Mouse (Mus musculus) testis, postnatal 10 days (tissue): ENCODE measurements around the gene Phospho1.
A peak's percentile ranks its signal among the peaks of the same experiment; 100 is the strongest.
"Not testable (repeated sequence)": the region's sequence is repeated elsewhere in the genome, so short reads cannot be mapped to it uniquely, and the experiment has no call there.

ENCODE experiments used
- DNase-seq: peaks from one replicate; pipeline ENCODE4 v3.0.0; 2021; ENCODE audit warnings: low spot score

Phospho1 gene

DNA sequence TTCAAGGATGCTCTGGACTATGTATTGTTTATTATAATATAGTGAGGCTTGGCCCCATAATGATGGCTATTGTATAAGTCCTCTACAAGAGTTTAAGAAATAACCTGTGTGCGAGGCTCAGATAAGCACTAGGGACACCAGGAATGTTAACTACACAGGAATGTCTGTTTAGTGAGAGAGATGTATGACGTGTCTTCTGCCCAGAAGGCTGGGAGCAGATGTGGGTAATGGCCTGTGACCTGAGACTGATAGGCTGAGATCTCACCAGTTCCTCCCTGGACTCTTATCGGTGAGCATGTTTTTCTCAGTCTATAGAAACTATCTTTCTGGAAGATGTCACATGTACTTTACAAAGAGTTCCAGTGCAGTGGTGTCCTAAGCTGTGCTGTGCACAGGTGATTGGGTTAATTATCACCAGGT lies 35.8 kb downstream of the Phospho1 start:
- no peak for DNase-seq

DNA sequence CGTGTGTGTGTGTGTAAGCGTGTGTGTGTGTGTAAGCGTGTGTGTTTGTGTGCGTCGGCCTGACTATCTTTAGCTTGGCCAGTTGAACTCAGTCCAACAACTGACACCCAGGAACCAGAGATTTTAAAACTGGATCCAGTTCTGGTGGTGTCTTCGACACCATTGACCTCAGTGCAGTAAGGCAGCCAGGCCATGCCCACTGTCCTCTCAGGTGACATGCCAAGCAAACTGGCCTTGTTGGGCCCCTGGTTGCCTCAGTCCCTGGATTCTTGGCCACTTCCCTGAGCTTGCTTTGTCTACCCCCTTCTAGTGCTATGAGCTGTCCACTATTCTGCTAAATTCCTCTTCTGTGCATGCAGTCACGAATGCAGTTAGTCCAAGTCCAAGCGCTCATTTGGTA lies 37.1 kb downstream of the Phospho1 start:
- no peak for DNase-seq

DNA sequence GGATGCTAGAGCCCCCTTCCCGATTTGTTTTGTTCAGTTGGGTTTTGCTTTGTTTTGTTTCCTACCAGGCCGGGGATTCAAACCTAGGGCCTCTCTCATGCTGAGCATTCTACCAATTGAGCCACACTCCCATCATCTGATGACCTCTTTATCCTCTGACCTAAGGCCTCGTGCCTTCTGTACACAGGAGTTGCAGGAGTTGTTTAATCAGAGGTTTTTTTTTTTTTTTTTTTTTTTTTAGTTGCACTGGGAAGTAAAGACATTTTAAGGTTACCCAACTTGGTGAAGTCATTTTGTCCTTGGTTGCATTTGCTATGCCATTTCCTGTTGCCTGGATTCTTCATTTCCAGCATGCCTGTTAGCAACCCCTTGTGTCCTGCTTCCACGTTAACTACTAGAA lies 45.1 kb downstream of the Phospho1 start:
- no peak for DNase-seq

DNA sequence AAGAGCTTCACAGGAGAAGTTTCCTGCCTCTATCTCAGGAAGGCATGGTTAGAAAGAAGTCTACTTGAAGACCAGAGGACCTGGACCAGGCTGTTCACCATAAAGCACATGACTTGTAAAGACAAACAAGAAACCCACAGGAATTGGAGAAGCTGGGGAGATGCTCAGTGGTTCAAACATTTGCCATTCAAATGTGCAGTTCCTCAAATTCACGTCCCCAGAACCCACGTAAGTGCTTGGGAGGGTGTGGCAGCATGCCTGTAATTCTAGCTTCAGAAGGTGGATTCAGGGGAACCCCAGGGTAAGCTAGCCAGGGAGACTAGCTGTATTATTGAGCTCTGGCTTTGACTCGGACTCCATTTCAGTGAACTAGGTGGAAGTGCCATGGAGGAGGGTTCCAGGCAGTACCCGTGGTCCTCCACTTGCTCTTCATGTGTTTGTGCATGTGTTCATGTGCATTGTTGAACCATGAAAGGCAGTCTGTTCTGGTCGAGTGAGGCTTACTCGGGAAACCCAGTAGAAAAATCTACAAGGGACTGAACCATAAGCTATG lies 45.7 kb downstream of the Phospho1 start:
- no peak for DNase-seq

DNA sequence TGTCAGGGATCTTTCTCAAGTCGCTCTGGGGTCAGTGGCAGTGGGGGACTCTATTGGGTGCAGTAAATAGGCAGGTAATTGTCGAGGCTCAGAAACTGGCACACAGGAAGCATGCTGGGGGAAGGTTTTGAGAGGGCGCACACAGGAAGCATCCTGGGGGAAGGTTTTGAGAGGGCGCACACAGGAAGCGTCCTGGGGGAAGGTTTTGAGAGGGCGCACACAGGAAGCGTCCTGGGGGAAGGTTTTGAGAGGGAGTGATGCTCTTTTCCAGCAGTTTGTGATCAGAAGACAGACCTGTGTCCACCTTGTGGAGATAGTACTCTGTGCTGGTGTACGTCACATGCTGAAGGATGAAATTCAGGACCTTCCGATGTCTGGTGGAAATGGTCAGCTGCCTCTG lies 51.5 kb downstream of the Phospho1 start:
- DNase-seq: no peak

DNA sequence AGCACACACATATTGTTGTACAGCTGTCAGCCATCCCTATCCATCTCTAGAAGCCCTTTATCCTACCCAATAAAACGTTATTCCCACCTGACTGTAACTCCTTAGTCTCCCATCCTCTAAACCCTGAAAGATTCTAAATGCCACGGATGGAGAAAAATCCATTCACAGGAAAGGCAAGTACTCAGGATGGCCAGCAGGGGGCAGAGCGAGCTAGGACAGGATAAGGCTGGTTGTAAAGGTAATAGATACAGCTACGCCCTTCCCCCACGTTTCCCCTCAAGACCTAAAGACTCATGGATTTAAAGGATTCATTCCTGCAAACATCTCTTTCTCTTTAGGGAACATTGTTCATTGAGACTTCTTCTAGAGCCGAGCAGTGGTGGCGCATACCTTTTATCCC lies 52.0 kb downstream of the Phospho1 start:
- peak; percentile 83 for DNase-seq

DNA sequence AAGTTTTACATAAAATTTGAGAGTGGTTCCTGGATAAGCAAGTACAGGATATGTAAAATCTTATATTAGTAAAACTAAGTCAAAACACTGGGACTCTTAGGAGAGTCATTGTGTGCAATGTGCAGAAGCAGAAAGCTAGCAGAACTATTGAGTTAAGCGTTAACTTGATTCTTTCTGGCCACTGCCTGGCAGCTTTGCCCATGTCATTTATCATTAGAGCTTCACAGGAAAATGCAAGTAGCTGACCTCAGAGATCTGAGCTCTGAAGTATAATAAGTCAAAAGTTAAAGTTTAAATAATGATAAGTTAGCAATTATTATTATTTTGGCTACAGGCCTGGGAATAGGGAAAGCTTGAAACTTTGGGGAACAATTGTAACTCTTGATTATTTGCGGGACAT lies 55.6 kb downstream of the Phospho1 start:
- not testable (repeated sequence) for DNase-seq
